Mouse (Mus musculus): ENCODE results near the gene Atp6v1e2. TPM values are rescaled to one million over a fixed set of nuclear protein-coding genes. Genes with fewer than 3 reads are reported as not detected.

Gene Atp6v1e2
- polyA plus RNA-seq (2015; fragmentation: Nextera tagmentation; extraction: Ambion mirVana) = 0.11 and 0.24 TPM in 2 replicates

DNA sequence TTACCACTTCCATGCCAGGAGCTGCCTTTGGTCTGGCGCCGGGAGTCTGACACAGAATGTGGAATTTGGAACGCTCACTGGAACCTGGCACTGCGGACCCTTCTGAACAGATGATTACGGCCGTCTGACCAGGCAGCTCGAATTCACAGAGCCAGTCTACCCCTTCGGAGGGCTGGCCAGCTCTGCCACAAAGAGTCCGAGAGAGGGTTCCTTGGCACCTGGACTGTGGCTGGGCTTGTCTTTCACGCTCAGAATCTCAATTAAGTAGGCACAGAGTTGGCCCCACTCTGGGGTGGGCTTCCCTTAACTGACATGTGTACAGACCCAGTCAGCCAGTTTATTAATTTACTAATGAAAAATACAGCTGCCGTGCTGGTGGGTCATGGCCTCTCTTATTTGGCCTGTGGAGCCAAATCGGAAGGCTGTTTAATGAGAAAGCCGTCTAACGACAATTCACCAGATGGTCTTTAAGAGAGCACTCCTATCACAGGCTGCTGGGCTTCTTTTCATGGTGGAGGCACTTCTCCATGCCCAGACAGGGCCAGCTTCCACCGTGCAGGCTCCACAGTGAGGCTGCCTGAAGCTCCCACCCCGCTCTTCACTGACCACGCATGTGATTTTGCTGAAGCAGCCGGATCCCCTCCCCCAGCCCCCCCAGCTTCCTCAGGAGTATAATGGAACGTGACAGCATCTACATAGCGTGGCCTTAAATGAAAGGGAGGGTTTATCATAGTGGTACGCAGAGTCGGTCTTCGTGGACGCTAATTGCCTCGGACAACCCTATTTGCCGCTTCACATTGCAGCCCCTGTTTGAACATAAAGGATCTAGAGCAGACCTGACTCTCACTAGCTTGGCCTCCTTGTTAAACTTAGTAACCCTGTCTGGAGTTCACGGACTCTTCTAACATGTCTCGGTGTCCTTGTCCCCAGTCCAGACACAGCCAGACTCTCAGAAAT, at the start of gene Atp6v1e2:
Atp6v1e2 (minus strand) TSS at position 58 of the 957 bp plus-strand sequence.
- peak within 1 kb of the TSS; percentile 72 for H3K27ac ChIP-seq (ENCODE audit: low read depth, low read length)
- no peaks in the 10 kb centered on the region for H3K9me3 ChIP-seq (ENCODE audit: control insufficient read depth, low read length)
- 58% methylated on average over 28 of the region's 28 CpGs for WGBS
- H3K4me2 ChIP-seq (ENCODE audit: low read length) = peak within 1 kb of the TSS; percentile 16; the same call in 1 of the 2 replicates
- H3K36me3 ChIP-seq (ENCODE audit: control insufficient read depth, insufficient read depth, low read length) = no peaks in the 10 kb centered on the region
- ATAC-seq = peak; percentile 96
- H3K27me3 ChIP-seq (replicated peaks; ENCODE audit: control insufficient read depth, insufficient read depth, low read length) = no peaks in the 10 kb centered on the region
- H3K4me3 ChIP-seq (ENCODE audit: low read length) = no peak within 1 kb of the TSS
- peaks cover 2% of the 10 kb centered on the region; the same call in 1 of the 2 replicates for H3K4me1 ChIP-seq (ENCODE audit: control insufficient read depth, insufficient read depth, low read depth, low read length)
- H3K9ac ChIP-seq (ENCODE audit: low read depth, low read length) = no peak within 1 kb of the TSS; the same call in 1 of the 2 replicates

DNA sequence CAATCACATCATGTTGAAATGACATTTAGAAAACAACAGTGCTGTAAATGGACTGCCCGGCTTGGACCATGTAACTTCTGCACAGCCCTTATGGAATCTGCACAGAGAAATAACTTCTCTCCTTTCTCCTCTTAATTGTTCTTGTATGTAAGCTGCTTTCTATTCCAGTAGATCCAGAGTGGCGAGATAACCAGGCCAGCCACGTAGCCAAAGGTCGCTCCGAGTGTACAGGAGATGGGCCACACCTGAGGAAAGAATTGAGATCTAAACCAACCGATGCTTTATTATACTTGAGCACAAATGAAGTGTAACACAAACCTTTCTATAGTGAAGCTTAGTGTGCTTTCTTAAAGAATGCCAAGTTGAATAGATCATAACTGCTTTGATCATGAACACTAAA, 49.6 kb upstream of the Atp6v1e2 start:
- Histone ChIP-seq H3K36me3 (ENCODE audit: control insufficient read depth, insufficient read depth, low read length) (peaks cover 5% of the 10 kb centered on the region), H3K4me1 (ENCODE audit: control insufficient read depth, insufficient read depth, low read depth, low read length) (no peaks in the 10 kb centered on the region), H3K4me2 (ENCODE audit: low read length) (no peak overlapping the region), H3K9me3 (ENCODE audit: control insufficient read depth, low read length) (no peaks in the 10 kb centered on the region), H3K9ac (ENCODE audit: low read depth, low read length) (no peak overlapping the region), H3K4me3 (ENCODE audit: low read length) (no peak overlapping the region), H3K27me3 (replicated peaks; ENCODE audit: control insufficient read depth, insufficient read depth, low read length) (no peaks in the 10 kb centered on the region), H3K27ac (ENCODE audit: low read depth, low read length) (no peak overlapping the region)
- 94% methylated on average over 6 of the region's 6 CpGs for WGBS
- ATAC-seq = no peak

DNA sequence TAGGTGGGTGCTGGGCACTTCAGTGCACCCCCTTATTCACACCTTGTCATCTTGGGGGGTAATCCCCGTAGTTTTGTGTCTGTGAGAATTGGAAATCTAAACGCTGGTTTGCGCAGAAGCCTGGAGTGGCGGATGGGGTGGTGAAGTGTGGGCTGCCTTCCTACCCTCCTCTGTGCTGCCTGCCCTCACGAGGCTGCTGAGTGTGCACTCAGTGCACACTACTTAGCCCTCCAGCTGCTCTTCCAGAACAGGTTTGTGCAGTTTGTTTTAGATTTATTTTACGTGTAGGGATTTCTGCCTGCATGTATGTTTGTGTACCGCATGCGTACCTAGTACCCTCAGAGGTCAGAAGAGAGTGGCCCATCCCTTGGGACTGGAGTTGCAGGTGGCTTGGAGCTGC, 43.6 kb upstream of the Atp6v1e2 start:
- no peak for ATAC-seq
- no peak overlapping the region for H3K27ac ChIP-seq (ENCODE audit: low read depth, low read length)
- H3K4me3 ChIP-seq (ENCODE audit: low read length) = no peak overlapping the region
- no peak overlapping the region for H3K9ac ChIP-seq (ENCODE audit: low read depth, low read length)
- peaks cover 10% of the 10 kb centered on the region for H3K4me1 ChIP-seq (ENCODE audit: control insufficient read depth, insufficient read depth, low read depth, low read length)
- no peaks in the 10 kb centered on the region for H3K36me3 ChIP-seq (ENCODE audit: control insufficient read depth, insufficient read depth, low read length)
- H3K9me3 ChIP-seq (ENCODE audit: control insufficient read depth, low read length) = no peaks in the 10 kb centered on the region
- H3K27me3 ChIP-seq (replicated peaks; ENCODE audit: control insufficient read depth, insufficient read depth, low read length) = no peaks in the 10 kb centered on the region
- no peak overlapping the region for H3K4me2 ChIP-seq (ENCODE audit: low read length)
- 95% methylated on average over 8 of the region's 8 CpGs for WGBS

DNA sequence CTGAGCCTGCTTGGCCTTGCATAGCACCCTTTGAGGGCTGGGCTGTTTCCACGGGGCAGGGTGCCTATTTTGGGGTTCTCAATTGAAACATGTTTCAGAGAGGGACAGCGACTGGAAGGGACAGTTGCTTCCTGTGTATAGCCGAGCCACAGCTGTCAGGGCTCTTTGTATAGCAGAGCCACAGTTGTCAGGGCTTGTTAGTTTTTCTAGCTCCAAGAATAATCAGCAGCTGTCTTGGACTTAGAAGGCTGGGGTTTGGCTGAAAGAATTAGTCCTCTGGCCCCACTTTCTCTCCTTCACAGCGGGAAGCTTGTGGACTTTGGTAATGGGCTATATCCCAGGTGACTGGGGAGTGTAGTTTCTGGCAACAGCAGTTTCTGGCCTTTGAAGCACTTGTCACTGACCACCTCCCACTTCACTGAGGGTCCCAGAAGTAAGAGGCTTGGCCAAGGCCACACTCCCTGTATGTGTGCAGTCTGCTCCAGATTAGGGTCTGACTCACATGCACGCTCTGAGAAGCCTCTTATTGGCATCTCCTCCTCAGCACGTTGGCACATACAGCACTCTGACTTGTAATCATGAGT, 41.0 kb upstream of the Atp6v1e2 start:
- H3K9ac ChIP-seq (ENCODE audit: low read depth, low read length) = no peak overlapping the region
- no peak overlapping the region for H3K4me3 ChIP-seq (ENCODE audit: low read length)
- peak; percentile 68 for ATAC-seq
- no peak overlapping the region for H3K4me2 ChIP-seq (ENCODE audit: low read length)
- 45% methylated on average over 6 of the region's 6 CpGs for WGBS
- H3K4me1 ChIP-seq (ENCODE audit: control insufficient read depth, insufficient read depth, low read depth, low read length) = peaks cover 11% of the 10 kb centered on the region
- no peaks in the 10 kb centered on the region for H3K36me3 ChIP-seq (ENCODE audit: control insufficient read depth, insufficient read depth, low read length)
- no peaks in the 10 kb centered on the region for H3K27me3 ChIP-seq (replicated peaks; ENCODE audit: control insufficient read depth, insufficient read depth, low read length)
- no peaks in the 10 kb centered on the region for H3K9me3 ChIP-seq (ENCODE audit: control insufficient read depth, low read length)
- H3K27ac ChIP-seq (ENCODE audit: low read depth, low read length) = no peak overlapping the region

DNA sequence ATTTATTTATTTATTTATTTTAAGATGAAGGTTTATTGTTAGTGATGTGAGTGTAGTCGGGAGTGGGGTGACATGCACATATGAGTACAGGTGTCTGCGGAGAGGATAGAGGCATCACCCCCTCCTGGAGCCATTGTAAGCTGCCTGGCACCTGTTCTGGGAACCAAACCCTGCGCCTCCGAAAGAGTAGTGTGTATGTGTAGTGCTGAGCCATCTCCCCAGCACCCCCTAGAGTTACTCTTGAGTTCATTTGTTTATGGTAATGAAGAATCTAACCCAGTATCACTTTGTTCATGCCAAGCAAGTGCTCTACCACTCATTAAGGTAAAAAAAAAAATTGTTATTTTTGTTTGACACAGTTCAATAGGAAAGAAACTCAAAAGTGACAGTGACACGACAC, 40.5 kb upstream of the Atp6v1e2 start:
- Histone ChIP-seq H3K9ac (ENCODE audit: low read depth, low read length) (no peak overlapping the region), H3K4me1 (ENCODE audit: control insufficient read depth, insufficient read depth, low read depth, low read length) (peaks cover 11% of the 10 kb centered on the region), H3K36me3 (ENCODE audit: control insufficient read depth, insufficient read depth, low read length) (no peaks in the 10 kb centered on the region), H3K27me3 (replicated peaks; ENCODE audit: control insufficient read depth, insufficient read depth, low read length) (no peaks in the 10 kb centered on the region), H3K4me2 (ENCODE audit: low read length) (no peak overlapping the region), H3K4me3 (ENCODE audit: low read length) (no peak overlapping the region), H3K27ac (ENCODE audit: low read depth, low read length) (no peak overlapping the region), H3K9me3 (ENCODE audit: control insufficient read depth, low read length) (no peaks in the 10 kb centered on the region)
- no peak for ATAC-seq
- 79% methylated on average over 5 of the region's 5 CpGs for WGBS

DNA sequence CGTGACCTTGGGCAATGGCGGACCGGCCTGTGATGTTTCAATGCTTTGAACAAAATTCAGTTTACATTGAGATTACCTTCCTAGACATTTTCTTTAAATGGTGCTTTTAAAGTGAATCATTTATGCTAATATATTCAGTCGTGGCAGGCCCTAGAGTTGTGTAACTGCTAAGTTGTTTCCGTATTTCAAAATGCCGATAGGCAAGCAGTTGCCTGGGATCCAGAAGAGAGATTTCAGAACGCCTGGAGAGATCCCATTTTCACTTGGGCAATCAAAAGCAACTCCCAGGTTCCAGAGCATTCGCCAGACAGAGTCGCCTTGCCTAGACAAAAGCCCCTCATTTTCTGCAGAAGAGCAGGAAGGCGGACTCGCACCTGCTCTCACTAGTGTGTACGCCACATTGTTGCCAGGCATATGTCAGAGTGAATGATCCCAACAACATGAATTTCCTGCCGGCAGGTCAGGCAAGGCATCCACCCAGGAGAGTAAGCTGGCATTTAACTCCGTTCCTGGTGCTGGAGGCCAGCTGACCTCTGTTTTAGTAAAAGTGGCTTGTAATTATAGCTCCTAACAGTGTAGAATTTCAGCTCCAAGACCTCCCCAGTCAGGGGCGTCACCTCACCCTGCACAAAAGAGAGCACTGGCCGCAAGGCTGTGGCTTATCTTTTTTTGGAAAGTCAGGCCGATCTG, 38.9 kb upstream of the Atp6v1e2 start:
- Histone ChIP-seq H3K9me3 (ENCODE audit: control insufficient read depth, low read length) (no peaks in the 10 kb centered on the region), H3K27me3 (replicated peaks; ENCODE audit: control insufficient read depth, insufficient read depth, low read length) (no peaks in the 10 kb centered on the region), H3K4me1 (ENCODE audit: control insufficient read depth, insufficient read depth, low read depth, low read length) (peaks cover 11% of the 10 kb centered on the region), H3K9ac (ENCODE audit: low read depth, low read length) (no peak overlapping the region), H3K36me3 (ENCODE audit: control insufficient read depth, insufficient read depth, low read length) (no peaks in the 10 kb centered on the region), H3K4me2 (ENCODE audit: low read length) (no peak overlapping the region), H3K27ac (ENCODE audit: low read depth, low read length) (0 out of 2 replicates have a peak overlapping the region, but pooled peaks have one; percentile 18), H3K4me3 (ENCODE audit: low read length) (no peak overlapping the region)
- ATAC-seq = peak; percentile 16; the same call in 1 of the 2 replicates
- 37% methylated on average over 17 of the region's 17 CpGs for WGBS

DNA sequence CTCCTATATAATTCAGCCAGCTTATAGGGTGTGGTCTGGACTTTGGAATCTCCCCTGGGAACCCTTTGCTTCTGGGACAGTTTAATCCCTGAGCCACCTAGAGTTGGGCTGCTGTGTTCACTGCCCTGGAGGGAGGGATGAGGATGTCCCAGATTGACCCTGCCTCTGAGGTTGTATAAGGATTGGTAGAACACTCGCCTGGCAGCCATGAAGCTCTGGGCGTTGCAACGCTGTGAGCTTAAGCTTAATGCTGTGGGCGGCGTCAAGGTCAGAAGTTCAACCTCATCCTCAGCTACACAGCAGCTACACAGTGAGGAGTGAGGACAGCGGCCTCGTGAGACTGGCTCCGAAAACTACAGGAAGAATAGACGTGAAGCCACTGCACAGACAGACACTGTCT, 34.8 kb upstream of the Atp6v1e2 start:
- Histone ChIP-seq H3K4me2 (ENCODE audit: low read length) (no peak overlapping the region), H3K4me1 (ENCODE audit: control insufficient read depth, insufficient read depth, low read depth, low read length) (peaks cover 11% of the 10 kb centered on the region), H3K4me3 (ENCODE audit: low read length) (no peak overlapping the region), H3K9ac (ENCODE audit: low read depth, low read length) (no peak overlapping the region), H3K27me3 (replicated peaks; ENCODE audit: control insufficient read depth, insufficient read depth, low read length) (no peaks in the 10 kb centered on the region), H3K36me3 (ENCODE audit: control insufficient read depth, insufficient read depth, low read length) (0 out of 2 replicates have a peak, but pooled peaks cover 2% of the 10 kb centered on the region), H3K27ac (ENCODE audit: low read depth, low read length) (no peak overlapping the region), H3K9me3 (ENCODE audit: control insufficient read depth, low read length) (no peaks in the 10 kb centered on the region)
- WGBS = 69% methylated on average over 9 of the region's 9 CpGs
- ATAC-seq = no peak

DNA sequence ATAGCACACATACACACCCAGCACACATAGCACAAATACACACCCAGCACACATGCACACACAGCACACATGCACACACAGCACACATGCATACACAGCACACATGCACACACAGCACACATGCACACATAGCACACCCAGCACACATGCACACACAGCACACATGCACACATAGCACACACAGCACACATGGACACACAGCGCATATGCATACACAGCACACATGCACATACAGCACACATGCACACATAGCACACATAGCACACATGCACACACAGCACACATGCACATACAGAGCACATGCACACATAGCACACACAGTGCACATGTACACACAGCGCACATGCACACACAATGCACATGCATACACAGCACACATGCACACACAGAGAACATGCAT, 34.0 kb upstream of the Atp6v1e2 start:
- ATAC-seq = no peak
- Histone ChIP-seq H3K27me3 (replicated peaks; ENCODE audit: control insufficient read depth, insufficient read depth, low read length) (no peaks in the 10 kb centered on the region), H3K9ac (ENCODE audit: low read depth, low read length) (no peak overlapping the region), H3K4me3 (ENCODE audit: low read length) (no peak overlapping the region), H3K9me3 (ENCODE audit: control insufficient read depth, low read length) (no peaks in the 10 kb centered on the region), H3K36me3 (ENCODE audit: control insufficient read depth, insufficient read depth, low read length) (0 out of 2 replicates have a peak, but pooled peaks cover 2% of the 10 kb centered on the region), H3K4me1 (ENCODE audit: control insufficient read depth, insufficient read depth, low read depth, low read length) (peaks cover 5% of the 10 kb centered on the region), H3K27ac (ENCODE audit: low read depth, low read length) (no peak overlapping the region), H3K4me2 (ENCODE audit: low read length) (no peak overlapping the region)
- WGBS = 100% methylated on average over 2 of the region's 2 CpGs

Data from hindbrain, embryonic 16.5 days (tissue).